Mouse (Mus musculus) telencephalon, adult 2 months (tissue): ENCODE results near the gene Msmp.
"Not testable (repeated sequence)": the region's sequence is repeated elsewhere in the genome, so short reads cannot be mapped to it uniquely, and the experiment has no call there.

Experiments
- DNase-seq: peaks from one replicate; pipeline ENCODE4 v3.0.0-alpha.2; 2011; ENCODE audit warnings: low read depth, low spot score

Gene Msmp

GRCm38 (mm10) chr4:43596597-43596996 is 12.3 kb upstream of the Msmp start:
- DNase-seq, result not testable (repeated sequence)

- no peak for DNase-seq
These were observed 9.2 kb upstream of the Msmp start for GRCm38 (mm10) chr4:43593453-43593852.

- DNase-seq, result no peak
These were observed 7.7 kb upstream of the Msmp start for GRCm38 (mm10) chr4:43591961-43592360.

GRCm38 (mm10) chr4:43591543-43591942 is 7.2 kb upstream of the Msmp start:
- DNase-seq, result no peak

- no peak for DNase-seq
These were observed 3.4 kb upstream of the Msmp start for GRCm38 (mm10) chr4:43587681-43588080.

- no peak for DNase-seq
These were observed 2.1 kb upstream of the Msmp start for GRCm38 (mm10) chr4:43586411-43586810.

- no peak for DNase-seq
These were observed 1.4 kb upstream of the Msmp start for GRCm38 (mm10) chr4:43585682-43586081.

- no peak for DNase-seq
These were observed 873 bp downstream of the Msmp start for GRCm38 (mm10) chr4:43583421-43583820.

- DNase-seq, result no peak
These were observed 2.1 kb downstream of the Msmp start for GRCm38 (mm10) chr4:43582241-43582640.

GRCm38 (mm10) chr4:43581381-43581780 is 2.9 kb downstream of the Msmp start:
- no peak for DNase-seq

GRCm38 (mm10) chr4:43580721-43581120 is 3.6 kb downstream of the Msmp start:
- no peak for DNase-seq

- DNase-seq, result no peak
These were observed 4.6 kb downstream of the Msmp start for GRCm38 (mm10) chr4:43579731-43580130.

- DNase-seq, result no peak
These were observed 5.0 kb downstream of the Msmp start for GRCm38 (mm10) chr4:43579256-43579655.

- DNase-seq, result peak; percentile 71
These were observed 5.7 kb downstream of the Msmp start, which contains the start of the genes Rgp1 and Gba2 for GRCm38 (mm10) chr4:43578376-43579204. TSS of gene Rgp1 (plus strand) at chr4:43578715. TSS of gene Gba2 (minus strand) at chr4:43578873.

- DNase-seq, result peak; percentile 65
These were observed 6.9 kb downstream of the Msmp start for GRCm38 (mm10) chr4:43577237-43577881.

GRCm38 (mm10) chr4:43575356-43575755 is 8.9 kb downstream of the Msmp start:
- no peak for DNase-seq

- DNase-seq, result no peak
These were observed 10.7 kb downstream of the Msmp start for GRCm38 (mm10) chr4:43573561-43573960.

GRCm38 (mm10) chr4:43571395-43572045 is 12.8 kb downstream of the Msmp start:
- DNase-seq, result no peak

- DNase-seq, result no peak
These were observed 17.2 kb downstream of the Msmp start for GRCm38 (mm10) chr4:43567140-43567539.

GRCm38 (mm10) chr4:43564231-43564630 is 20.1 kb downstream of the Msmp start:
- DNase-seq, result no peak

- no peak for DNase-seq
These were observed 20.8 kb downstream of the Msmp start for GRCm38 (mm10) chr4:43563601-43563875.

GRCm38 (mm10) chr4:43562769-43563600 is 21.3 kb downstream of the Msmp start:
- DNase-seq, result no peak
